Mouse (Mus musculus) G1E (cell line): ENCODE results near the gene Degs1. TPM values are rescaled to one million over a fixed set of nuclear protein-coding genes. Genes with fewer than 3 reads are reported as not detected.

Experiments
- ATAC-seq: 2 replicates; pipeline ENCODE4 v1.8.0; 2016; ENCODE audit warnings: mild to moderate bottlenecking; ENCODE audit not compliant: insufficient number of reproducible peaks, poor library complexity, low FRiP score, severe bottlenecking; ENCODE audit errors: extremely low read depth
- DNase-seq: peaks from one replicate; pipeline ENCODE4 v3.0.0; 2012; ENCODE audit warnings: low spot score
- H3K27me3 ChIP-seq: 2 replicates; pipeline ENCODE4 v1.6.1; 2012; ENCODE audit warnings: mild to moderate bottlenecking, low read length, inconsistent platforms; ENCODE audit not compliant: insufficient read depth
- H3K36me3 ChIP-seq: replicated peaks from 2 replicates; pipeline ENCODE3; 2012; ENCODE audit warnings: mild to moderate bottlenecking, inconsistent platforms
- H3K4me1 ChIP-seq: 2 replicates; pipeline ENCODE4 v1.6.1; 2012; ENCODE audit warnings: low read depth, low read length, inconsistent platforms, mixed read lengths; ENCODE audit not compliant: insufficient read depth
- H3K4me3 ChIP-seq: 2 replicates; pipeline ENCODE4 v1.5.1; 2012; ENCODE audit warnings: low read depth, mild to moderate bottlenecking, inconsistent platforms, low read length, moderate library complexity, mixed read lengths
- H3K9me3 ChIP-seq: replicated peaks from 2 replicates; pipeline ENCODE4 v1.6.1; 2012; ENCODE audit warnings: inconsistent platforms
- CTCF ChIP-seq: IDR thresholded peaks from 2 replicates; pipeline ENCODE4 v1.5.1; 2012; ENCODE audit warnings: low read depth, low read length, inconsistent platforms, mixed read lengths
- GATA1 ChIP-seq: IDR thresholded peaks from 2 replicates; pipeline ENCODE4 v1.6.1; 2012; ENCODE audit warnings: borderline replicate concordance, low read length, inconsistent platforms, mixed read lengths
- GATA2 ChIP-seq: IDR thresholded peaks from 2 replicates; pipeline ENCODE4 v1.6.1; 2012; ENCODE audit warnings: low read depth, low read length, inconsistent platforms, borderline replicate concordance
- POLR2AphosphoS5 ChIP-seq: IDR thresholded peaks from 2 replicates; pipeline ENCODE4 v1.6.1; 2012; ENCODE audit warnings: low read depth, low read length, inconsistent platforms; ENCODE audit not compliant: insufficient replicate concordance
- TAL1 ChIP-seq: conservative IDR thresholded peaks from 2 replicates; pipeline ENCODE4 v1.6.1; 2012; ENCODE audit warnings: low read depth, low read length, inconsistent platforms, mixed read lengths
- polyA plus RNA-seq: library from polyadenylated mRNA; stranded (reverse); fragments of >175 nt; gene quantifications from 2 replicates; pipeline ENCODE4 v1.2.3, GENCODE M21; 2012
- total RNA-seq, 2 experiments: library from RNA; stranded (forward) in 1 of 2; stranded (reverse) in 1 of 2; fragments of 200-1000 nt in 1 of 2; fragments of >200 nt in 1 of 2; fragmentation: Nextera tagmentation in 1 of 2; gene quantifications; 2 replicates each; pipeline ENCODE4 v1.2.3; 2014 to 2017

The Degs1 gene
- total and polyA plus RNA-seq, 3 experiments: 21.3 to 75.6 (median 59.1) TPM

DNA sequence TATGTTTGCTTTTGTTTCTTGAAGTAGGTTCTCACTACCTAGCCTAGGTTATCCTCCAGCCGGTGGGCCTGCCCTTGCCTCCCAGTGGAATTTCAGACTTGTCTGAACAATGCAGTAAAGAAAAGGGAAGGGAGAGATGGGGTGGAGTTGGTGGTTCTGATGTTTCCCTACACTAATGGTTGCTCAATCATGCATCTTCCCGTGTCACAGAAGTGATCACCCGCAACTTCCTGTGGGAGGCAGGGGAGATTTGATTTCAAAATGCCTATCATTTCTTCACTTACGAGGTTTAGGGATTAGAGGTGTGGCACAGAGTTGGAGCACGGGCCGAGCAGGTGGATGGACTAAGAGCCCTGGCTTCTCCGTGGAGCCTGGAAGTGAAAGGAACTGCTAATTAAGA lies 627 bp upstream of the Degs1 start:
- no peak overlapping the region; the same call in 1 of the 2 replicates for H3K4me3 ChIP-seq
- H3K36me3 ChIP-seq: peaks cover 25% of the 10 kb centered on the region
- ATAC-seq: no peak
- DNase-seq: no peak
- TF ChIP-seq GATA2 (no peak), TAL1 (no peak), POLR2AphosphoS5 (no peak), CTCF (no peak), GATA1 (no peak)
- no peaks in the 10 kb centered on the region for H3K9me3 ChIP-seq
- H3K27me3 ChIP-seq: peaks cover 6% of the 10 kb centered on the region; the same call in 1 of the 2 replicates
- H3K4me1 ChIP-seq: peaks cover 38% of the 10 kb centered on the region

DNA sequence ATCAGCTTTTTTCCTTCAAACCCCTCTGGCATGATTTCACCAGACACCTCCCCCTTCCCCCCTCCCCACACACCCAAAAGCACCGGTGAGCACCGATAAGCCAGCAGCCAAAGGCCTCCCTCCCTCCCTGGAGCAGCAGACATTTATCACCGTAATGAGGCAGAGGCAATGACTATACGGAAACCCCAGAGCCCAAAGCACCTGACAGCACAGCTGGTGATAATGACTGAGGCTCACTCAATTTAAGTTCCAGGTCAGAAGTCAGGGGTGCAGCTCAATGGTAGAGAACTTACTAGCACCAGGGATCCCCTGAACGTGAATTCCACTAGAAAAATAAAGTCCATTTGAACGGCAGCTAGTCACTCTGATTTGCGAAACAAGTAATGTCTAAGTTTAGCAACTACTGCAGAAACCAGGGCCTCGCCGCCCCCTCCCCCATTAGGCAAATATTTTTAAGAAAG lies 1.3 kb downstream of the Degs1 start:
- Histone ChIP-seq H3K27me3 (no peaks in the 10 kb centered on the region), H3K9me3 (no peaks in the 10 kb centered on the region), H3K4me3 (peak overlapping the region; percentile 88; the same call in 1 of the 2 replicates), H3K4me1 (peaks cover 45% of the 10 kb centered on the region), H3K36me3 (peaks cover 44% of the 10 kb centered on the region)
- ATAC-seq (peak; percentile 64), DNase-seq (peak; percentile 51)
- TF ChIP-seq POLR2AphosphoS5: no peak
- no peak for TF ChIP-seq CTCF
- TF ChIP-seq GATA2: no peak
- no peak for TF ChIP-seq GATA1
- no peak for TF ChIP-seq TAL1

DNA sequence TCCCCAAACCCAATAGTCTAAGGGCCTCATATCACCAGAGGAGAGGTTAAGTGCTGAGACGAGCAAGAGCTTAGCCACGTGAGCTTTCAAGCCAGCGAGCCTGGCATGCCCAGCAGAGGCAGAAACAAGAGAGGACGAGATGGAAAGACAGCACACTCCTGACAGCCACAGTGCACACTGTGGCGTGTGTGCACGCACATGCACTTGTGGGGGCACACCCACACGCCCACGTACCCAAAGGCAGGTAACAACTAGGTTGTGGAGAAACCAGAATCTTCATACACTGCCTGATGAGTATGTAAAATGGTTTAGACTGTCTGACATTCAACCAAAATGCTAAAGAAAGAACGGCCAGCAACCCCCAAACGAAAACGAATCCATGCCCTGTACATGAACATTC lies 2.0 kb downstream of the Degs1 start:
- Histone ChIP-seq H3K4me3 (peak overlapping the region; percentile 60; the same call in 1 of the 2 replicates), H3K9me3 (no peaks in the 10 kb centered on the region), H3K27me3 (no peaks in the 10 kb centered on the region), H3K4me1 (peaks cover 45% of the 10 kb centered on the region), H3K36me3 (peaks cover 50% of the 10 kb centered on the region)
- TF ChIP-seq TAL1 (no peak), POLR2AphosphoS5 (no peak), CTCF (no peak), GATA1 (no peak), GATA2 (no peak)
- DNase-seq: no peak
- ATAC-seq: no peak

DNA sequence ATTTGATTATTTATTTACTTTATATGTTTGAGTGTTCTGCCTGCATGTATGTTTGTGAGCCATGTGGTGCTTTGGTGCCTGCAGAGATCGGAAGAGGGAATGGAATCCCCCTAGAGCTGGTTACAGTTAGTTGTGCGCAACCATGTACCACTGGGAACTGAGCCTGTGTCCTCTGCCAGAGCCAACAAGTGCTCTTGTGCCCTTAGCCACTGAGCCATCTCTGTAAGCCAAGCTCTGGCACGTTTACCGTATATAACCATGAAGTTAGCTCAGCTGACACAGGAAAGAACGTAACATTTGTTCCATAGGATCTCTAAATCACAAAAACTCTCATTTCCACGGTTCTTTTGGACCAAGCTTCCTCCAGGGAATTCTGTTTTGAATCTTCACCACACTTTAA lies 2.6 kb downstream of the Degs1 start:
- no peaks in the 10 kb centered on the region for H3K9me3 ChIP-seq
- H3K27me3 ChIP-seq: no peaks in the 10 kb centered on the region
- no peak for DNase-seq
- H3K36me3 ChIP-seq: peaks cover 55% of the 10 kb centered on the region
- H3K4me1 ChIP-seq: peaks cover 45% of the 10 kb centered on the region
- TF ChIP-seq TAL1 (no peak), GATA2 (no peak), POLR2AphosphoS5 (no peak), GATA1 (no peak), CTCF (no peak)
- H3K4me3 ChIP-seq: no peak overlapping the region
- ATAC-seq: no peak

DNA sequence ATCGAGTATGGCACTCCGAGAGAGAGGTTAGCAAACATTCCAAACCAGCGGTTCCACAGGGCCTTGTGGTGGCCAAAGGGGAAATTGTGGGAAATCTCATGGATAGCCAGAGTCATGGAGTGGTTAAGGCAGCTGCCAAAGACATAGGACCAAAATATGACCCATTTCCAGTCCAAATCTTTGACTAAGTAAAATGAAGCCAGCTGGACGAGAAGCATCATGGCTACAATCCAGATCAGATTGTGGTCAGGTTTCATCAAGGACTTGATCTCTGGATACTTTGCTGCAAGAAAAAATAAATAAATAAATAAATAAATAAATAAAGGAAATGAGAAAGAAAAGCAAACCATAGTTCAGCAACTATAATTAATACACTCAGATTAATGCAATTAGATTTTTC lies 3.2 kb downstream of the Degs1 start:
- no peak for DNase-seq
- TF ChIP-seq GATA2: no peak
- no peak for TF ChIP-seq GATA1
- TF ChIP-seq CTCF: no peak
- TF ChIP-seq TAL1: no peak
- TF ChIP-seq POLR2AphosphoS5: no peak
- H3K36me3 ChIP-seq: peaks cover 61% of the 10 kb centered on the region

DNA sequence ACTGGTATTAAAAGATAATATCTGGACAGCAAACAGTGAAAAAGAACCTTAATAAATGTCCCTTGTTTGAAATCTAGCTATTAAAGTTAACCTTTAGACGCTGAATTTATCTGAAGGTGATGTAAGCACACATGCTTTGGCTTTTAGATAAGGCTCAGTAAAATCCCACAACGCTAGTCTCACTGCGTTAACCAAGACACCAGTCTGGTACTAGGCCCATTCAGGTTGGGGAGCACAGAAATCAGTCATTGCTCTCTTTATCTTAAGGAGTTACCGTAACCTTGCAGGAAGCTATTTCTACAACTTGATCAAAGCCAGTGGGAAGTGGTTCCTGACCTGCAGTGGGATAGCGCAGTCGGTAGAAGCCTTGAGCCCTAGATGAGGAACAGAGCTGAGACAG lies 7.5 kb downstream of the Degs1 start:
- Histone ChIP-seq H3K36me3 (peaks cover 72% of the 10 kb centered on the region), H3K9me3 (no peaks in the 10 kb centered on the region), H3K27me3 (no peaks in the 10 kb centered on the region), H3K4me1 (peaks cover 13% of the 10 kb centered on the region), H3K4me3 (no peak overlapping the region)
- TF ChIP-seq POLR2AphosphoS5: no peak
- no peak for TF ChIP-seq CTCF
- no peak for TF ChIP-seq TAL1
- no peak for TF ChIP-seq GATA1
- no peak for TF ChIP-seq GATA2
- DNase-seq (no peak), ATAC-seq (no peak)

More for the DNA sequence above, 3.2 kb downstream of the Degs1 start:
- peaks cover 39% of the 10 kb centered on the region for H3K4me1 ChIP-seq
- no peak overlapping the region for H3K4me3 ChIP-seq
- no peaks in the 10 kb centered on the region for H3K9me3 ChIP-seq
- no peaks in the 10 kb centered on the region for H3K27me3 ChIP-seq
- ATAC-seq: no peak
